8 mouse cellular contexts compared by ENCODE assay signal in the genomic region with DNA sequence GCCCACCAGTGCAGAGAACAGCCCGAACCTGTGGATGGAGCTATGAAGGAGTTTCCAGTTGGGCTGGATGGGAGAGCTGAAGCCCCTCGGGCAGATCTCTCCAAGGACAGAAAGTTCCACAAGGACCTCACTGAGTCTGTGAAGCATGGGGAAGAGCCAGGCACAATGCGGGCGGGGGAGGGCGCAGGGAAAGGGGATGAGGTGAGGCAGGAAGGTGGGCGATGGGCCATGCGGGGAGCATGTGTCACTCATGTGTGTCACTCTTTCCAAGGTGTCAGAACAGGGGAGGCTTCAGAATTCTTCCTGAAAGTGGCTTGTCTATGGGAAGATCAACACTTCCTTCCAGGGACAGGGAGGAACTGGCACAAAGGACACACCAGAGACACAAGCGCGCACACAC. TPM values are rescaled to one million over a fixed set of nuclear protein-coding genes. Genes with fewer than 3 reads are reported as not detected.
DNase-seq lines count a peak whose midpoint lies in the region; ATAC-seq lines count a peak whose summit lies in the region.

No protein-coding gene starts in this region.

- peak overlapping the region; percentile 94 for H3K27ac ChIP-seq in heart, embryonic 15.5 days
- peak overlapping the region; percentile 31; the same call in 1 of the 2 replicates for H3K27ac ChIP-seq in midbrain, embryonic 15.5 days
- H3K27ac ChIP-seq in midbrain, embryonic 16.5 days (ENCODE audit: low read length): no peak overlapping the region
- H3K27ac ChIP-seq in intestine, embryonic 14.5 days (ENCODE audit: low read depth): peak overlapping the region; percentile 69

- ATAC-seq in heart, embryonic 15.5 days (replicated peaks; ENCODE audit: insufficient number of reproducible peaks, insufficient read depth, low FRiP score, low read depth): no peak
- no peak for ATAC-seq in midbrain, embryonic 15.5 days (replicated peaks)
- no peak for ATAC-seq in midbrain, embryonic 16.5 days
- no peak for ATAC-seq in intestine, embryonic 14.5 days (replicated peaks; ENCODE audit: low FRiP score, low TSS enrichment, low read depth)
- ATAC-seq in monocyte, adult 5-6 weeks (replicated peaks; ENCODE audit: insufficient number of reproducible peaks, low FRiP score, low TSS enrichment, poor library complexity, severe bottlenecking): no peak

- H3K27me3 ChIP-seq in heart, embryonic 15.5 days: no peaks in the 10 kb centered on the region
- H3K27me3 ChIP-seq in midbrain, embryonic 15.5 days (replicated peaks): no peaks in the 10 kb centered on the region
- H3K27me3 ChIP-seq in midbrain, embryonic 16.5 days (ENCODE audit: control insufficient read depth, insufficient read depth, low read depth, low read length): no peaks in the 10 kb centered on the region
- H3K27me3 ChIP-seq in intestine, embryonic 14.5 days (replicated peaks; ENCODE audit: control insufficient read depth, insufficient read depth, low read length): no peaks in the 10 kb centered on the region

- H3K9ac ChIP-seq in heart, embryonic 15.5 days: peak overlapping the region; percentile 32; the same call in 1 of the 2 replicates
- no peak overlapping the region for H3K9ac ChIP-seq in midbrain, embryonic 15.5 days
- H3K9ac ChIP-seq in midbrain, embryonic 16.5 days (ENCODE audit: low read depth, low read length): no peak overlapping the region
- H3K9ac ChIP-seq in intestine, embryonic 14.5 days (ENCODE audit: low read length): no peak overlapping the region

- peaks cover 54% of the 10 kb centered on the region for H3K4me1 ChIP-seq in heart, embryonic 15.5 days (replicated peaks)
- H3K4me1 ChIP-seq in midbrain, embryonic 15.5 days: peaks cover 20% of the 10 kb centered on the region
- peaks cover 9% of the 10 kb centered on the region for H3K4me1 ChIP-seq in midbrain, embryonic 16.5 days (ENCODE audit: control insufficient read depth, insufficient read depth, low read length)
- H3K4me1 ChIP-seq in intestine, embryonic 14.5 days (replicated peaks; ENCODE audit: control insufficient read depth, insufficient read depth, low read length): peaks cover 25% of the 10 kb centered on the region

- H3K4me2 ChIP-seq in heart, embryonic 15.5 days: no peak overlapping the region
- H3K4me2 ChIP-seq in midbrain, embryonic 15.5 days: no peak overlapping the region
- H3K4me2 ChIP-seq in midbrain, embryonic 16.5 days (ENCODE audit: low read length): no peak overlapping the region
- H3K4me2 ChIP-seq in intestine, embryonic 14.5 days (ENCODE audit: low read length): no peak overlapping the region

- H3K36me3 ChIP-seq in heart, embryonic 15.5 days: no peaks in the 10 kb centered on the region
- H3K36me3 ChIP-seq in midbrain, embryonic 15.5 days (replicated peaks): no peaks in the 10 kb centered on the region
- no peaks in the 10 kb centered on the region for H3K36me3 ChIP-seq in midbrain, embryonic 16.5 days (ENCODE audit: control insufficient read depth, insufficient read depth, low read length)
- no peaks in the 10 kb centered on the region for H3K36me3 ChIP-seq in intestine, embryonic 14.5 days (ENCODE audit: control insufficient read depth, insufficient read depth, low read length)

- H3K4me3 ChIP-seq in heart, embryonic 15.5 days: no peak overlapping the region
- no peak overlapping the region for H3K4me3 ChIP-seq in midbrain, embryonic 15.5 days
- H3K4me3 ChIP-seq in midbrain, embryonic 16.5 days (ENCODE audit: low read depth, low read length): no peak overlapping the region
- no peak overlapping the region for H3K4me3 ChIP-seq in intestine, embryonic 14.5 days (ENCODE audit: low read depth, low read length)

- no peaks in the 10 kb centered on the region for H3K9me3 ChIP-seq in heart, embryonic 15.5 days (replicated peaks)
- H3K9me3 ChIP-seq in midbrain, embryonic 15.5 days: no peaks in the 10 kb centered on the region
- no peaks in the 10 kb centered on the region for H3K9me3 ChIP-seq in midbrain, embryonic 16.5 days (replicated peaks; ENCODE audit: control insufficient read depth, low read length, poor library complexity, severe bottlenecking)
- no peaks in the 10 kb centered on the region for H3K9me3 ChIP-seq in intestine, embryonic 14.5 days (ENCODE audit: control insufficient read depth, low read length)

- intact Hi-C loops in heart, postnatal 10 days (cut with DNase I): no loop called here

- DNase-seq in heart, postnatal 10 days: no peak
- DNase-seq in intestine, embryonic 14.5 days (ENCODE audit: low spot score): no peak
- DNase-seq in thymus, postnatal 0 days (ENCODE audit: low spot score): no peak
- no peak for DNase-seq in urinary bladder, postnatal 4 days (ENCODE audit: low spot score in 2 of 2)

- 81% methylated on average over 9 of the region's 9 CpGs for WGBS in heart, embryonic 15.5 days
- 86% methylated on average over 9 of the region's 9 CpGs for WGBS in midbrain, embryonic 15.5 days
- 85% methylated on average over 9 of the region's 9 CpGs for WGBS in midbrain, embryonic 16.5 days
- 87% methylated on average over 9 of the region's 9 CpGs for WGBS in intestine, embryonic 14.5 days

RNA-seq across cellular contexts. Expression of a gene that starts 58.3 kb away (rescaled TPM):
- polyA plus RNA-seq in heart, embryonic 15.5 days (2015; fragmentation: Nextera tagmentation; extraction: Ambion mirVana): 4.3 and 7.9 TPM in 2 replicates
- 1 to 10 TPM; 7.3 to 9.1 TPM for total RNA-seq in heart, postnatal 10 days (2021)
- polyA plus RNA-seq in midbrain, embryonic 15.5 days (2015; fragmentation: Nextera tagmentation; extraction: Ambion mirVana): 33.6 and 34.3 TPM in 2 replicates
- 29.3 and 32.1 TPM in 2 replicates for polyA plus RNA-seq in midbrain, embryonic 16.5 days (2015; fragmentation: Nextera tagmentation; extraction: Ambion mirVana)
- polyA plus RNA-seq in intestine, embryonic 14.5 days (2014; fragmentation: Nextera tagmentation; extraction: Ambion mirVana): 13.7 and 14.7 TPM in 2 replicates
- polyA plus RNA-seq in thymus, postnatal 0 days (2015; fragmentation: Nextera tagmentation; extraction: Ambion mirVana): 7.2 TPM in 2 replicates
- total RNA-seq in monocyte, adult 5-6 weeks (2017): not detected in 3 replicates
